Mouse (Mus musculus): ENCODE results near the gene Cdc25b.

DNA sequence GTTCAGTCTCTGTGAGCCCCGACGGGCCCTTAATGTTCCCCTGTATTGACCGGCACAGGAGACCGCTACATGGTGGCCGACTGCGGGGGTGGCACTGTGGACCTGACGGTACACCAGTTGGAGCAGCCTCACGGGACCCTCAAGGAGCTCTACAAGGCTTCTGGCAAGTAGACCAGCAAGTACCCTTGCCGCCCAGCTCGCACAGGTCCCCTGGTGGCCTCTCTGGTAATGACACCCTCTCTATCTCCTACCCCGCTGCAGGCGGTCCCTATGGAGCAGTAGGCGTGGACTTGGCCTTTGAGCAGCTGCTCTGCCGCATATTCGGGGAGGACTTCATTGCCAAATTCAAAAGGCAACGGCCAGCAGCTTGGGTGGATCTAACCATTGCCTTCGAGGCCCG, 44.2 kb upstream of the Cdc25b start:
- peak; percentile 98 for TF ChIP-seq CTCF (IDR thresholded peaks at IDR 0.05; ENCODE audit: low read depth)
- TF ChIP-seq EP300 (IDR thresholded peaks at IDR 0.05; ENCODE audit: low read depth), result no peak

Data from liver, embryonic 14.5 days (tissue).